Mouse (Mus musculus): ENCODE results near the gene Nrg4.

Nrg4 gene

DNA sequence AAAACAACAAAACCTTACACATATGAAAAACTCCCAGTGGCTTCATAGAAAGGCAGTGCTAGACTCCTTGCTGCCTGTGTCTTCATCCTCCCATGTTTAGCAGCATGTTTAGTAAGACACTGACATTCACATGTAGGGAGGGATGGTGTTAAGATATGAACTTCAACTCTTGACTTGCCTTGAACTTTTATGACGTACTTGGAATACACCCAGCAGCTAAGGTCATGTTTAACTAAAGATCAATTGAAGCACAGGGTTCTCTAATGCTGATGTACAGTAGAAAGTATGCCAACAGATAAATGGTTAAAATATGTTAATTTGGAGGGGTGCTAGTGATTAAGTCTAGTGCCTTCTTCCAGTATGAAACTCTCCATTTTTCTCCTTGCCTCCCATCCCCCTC lies 4.0 kb downstream of the Nrg4 start:
- DNase-seq (ENCODE audit: low read depth, low spot score): no peak

DNA sequence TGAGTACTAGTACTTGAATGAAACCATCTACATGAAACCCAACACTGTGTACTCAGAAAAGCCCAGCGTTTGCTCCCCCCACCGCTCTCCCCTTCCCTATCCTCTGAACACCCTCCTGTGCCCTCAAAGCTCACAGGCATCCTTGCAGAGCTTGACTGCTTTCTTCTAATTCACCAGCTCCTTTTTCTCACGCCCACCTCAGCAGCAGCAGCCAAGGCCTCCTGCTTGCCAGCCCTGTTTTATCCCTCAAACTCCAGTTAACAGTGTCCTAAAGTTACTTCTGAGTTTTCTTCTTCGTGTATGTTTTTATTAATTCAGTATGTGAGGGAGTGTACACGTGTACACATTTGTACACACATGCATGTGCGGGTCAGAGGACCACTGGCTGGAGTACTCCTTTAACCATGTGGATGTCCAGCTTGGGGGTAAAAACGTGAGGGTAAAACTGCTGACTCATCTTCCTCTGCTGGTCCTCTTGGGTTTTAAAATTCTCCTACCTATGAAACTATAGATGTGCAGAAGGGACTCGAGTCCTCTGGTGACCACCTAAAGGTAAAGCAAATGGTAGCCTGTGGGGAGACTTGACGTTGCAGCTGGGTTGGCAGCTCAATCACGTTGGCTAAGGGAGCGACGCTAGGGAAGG lies 12.9 kb downstream of the Nrg4 start:
- DNase-seq (ENCODE audit: low read depth, low spot score): no peak

- peak; percentile 50 for DNase-seq (ENCODE audit: low read depth, low spot score)
Observed at GRCm38 (mm10) chr9:55311560-55311959, 15.1 kb downstream of the Nrg4 start.

DNA sequence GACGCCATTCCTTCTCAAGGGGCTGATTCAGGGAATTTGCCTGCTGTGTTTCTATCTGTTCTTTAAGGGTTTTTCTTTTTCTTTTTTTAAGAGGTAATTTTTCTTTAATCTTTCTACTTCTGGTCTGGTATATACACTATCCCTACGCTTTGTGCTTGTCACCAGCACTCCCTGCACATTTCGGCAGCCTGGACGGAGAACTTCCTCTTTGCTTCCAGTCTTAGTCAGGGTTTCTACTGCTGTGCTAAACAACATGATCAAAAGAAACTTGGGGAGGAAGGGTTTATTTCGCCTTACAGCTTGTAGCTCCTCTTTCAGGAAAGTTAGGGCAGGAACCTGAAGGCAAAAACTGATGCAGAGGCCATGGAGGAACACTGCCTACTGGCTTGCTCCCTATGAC lies 18.2 kb downstream of the Nrg4 start:
- no peak for DNase-seq (ENCODE audit: low read depth, low spot score)

DNA sequence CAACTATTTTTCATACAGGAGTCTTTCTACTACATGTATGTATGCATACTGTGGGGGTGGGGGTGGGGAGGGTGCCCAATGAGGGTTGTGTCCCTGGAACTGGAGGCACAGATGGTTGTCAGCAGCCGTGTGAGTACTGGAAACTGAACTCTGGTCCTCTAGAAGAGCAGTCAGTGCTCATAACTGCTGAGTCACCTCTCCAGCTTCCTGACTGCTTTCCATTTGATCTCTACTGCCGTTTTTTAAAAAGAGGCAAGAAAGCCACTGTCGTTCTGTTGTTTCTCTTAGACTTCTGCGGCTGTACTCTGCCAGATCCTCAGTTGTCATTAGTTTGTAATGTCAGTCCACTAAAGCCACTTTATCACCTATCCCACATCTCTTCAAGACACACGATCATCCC lies 19.1 kb downstream of the Nrg4 start:
- DNase-seq (ENCODE audit: low read depth, low spot score): no peak

- no peak for DNase-seq (ENCODE audit: low read depth, low spot score)
Observed at GRCm38 (mm10) chr9:55307066-55307465, 19.6 kb downstream of the Nrg4 start.

GRCm38 (mm10) chr9:55296221-55296620 lies 30.4 kb downstream of the Nrg4 start:
- DNase-seq (ENCODE audit: low read depth, low spot score): no peak

DNA sequence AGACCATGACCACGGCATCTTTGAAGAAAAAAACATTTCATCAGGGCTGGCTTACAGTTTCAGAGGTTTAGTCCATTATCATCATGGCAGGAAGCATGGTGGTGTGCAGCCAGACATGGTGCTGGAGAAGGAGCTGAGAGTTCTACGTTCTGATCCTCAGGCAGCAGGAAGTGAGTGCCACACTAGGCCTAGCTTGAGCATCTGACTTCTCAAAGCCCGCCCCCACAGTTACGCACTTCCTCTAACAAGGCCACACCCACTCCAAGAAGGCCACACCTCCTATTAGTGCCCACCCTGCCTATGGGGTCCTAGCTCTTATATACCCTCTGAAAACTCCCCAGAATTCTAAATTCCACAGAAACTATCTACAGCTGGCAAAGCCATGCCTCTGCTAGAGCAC lies 34.7 kb downstream of the Nrg4 start:
- no peak for DNase-seq (ENCODE audit: low read depth, low spot score)

DNA sequence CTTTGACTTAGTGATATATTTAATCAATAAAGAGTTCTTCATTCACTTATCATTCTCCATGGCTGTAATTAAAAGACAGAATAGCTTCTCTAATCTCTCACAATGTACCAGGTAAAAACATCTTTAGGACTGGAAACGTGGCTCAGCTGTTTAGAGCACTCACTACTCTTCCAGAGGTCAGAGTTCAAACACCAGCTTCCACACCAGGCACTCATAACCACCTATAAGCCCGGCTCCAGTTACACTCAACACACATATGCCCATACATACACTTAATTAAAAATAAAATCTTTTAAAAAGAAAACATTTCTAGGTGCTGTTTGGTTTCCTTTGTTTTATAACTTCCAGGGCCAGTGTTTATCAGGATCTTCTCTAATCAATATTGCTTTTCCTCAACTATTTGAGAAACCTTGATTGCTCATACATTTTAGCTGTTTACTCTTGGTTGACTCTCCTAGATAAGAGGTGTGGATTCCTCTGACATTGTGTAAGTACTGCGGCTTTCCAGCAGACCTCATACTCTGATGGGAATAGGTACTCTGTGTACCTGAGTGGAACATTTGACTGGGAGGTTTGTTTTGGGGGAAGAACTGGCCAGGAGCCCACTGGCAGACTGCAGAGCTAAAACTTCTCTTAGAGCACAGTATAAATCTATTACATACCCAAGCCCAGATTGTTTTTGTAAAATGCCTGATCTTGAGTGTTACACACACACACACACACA lies 37.0 kb downstream of the Nrg4 start:
- DNase-seq (ENCODE audit: low read depth, low spot score): no peak

- DNase-seq (ENCODE audit: low read depth, low spot score): no peak
Observed at GRCm38 (mm10) chr9:55285197-55285596, 41.4 kb downstream of the Nrg4 start.

DNA sequence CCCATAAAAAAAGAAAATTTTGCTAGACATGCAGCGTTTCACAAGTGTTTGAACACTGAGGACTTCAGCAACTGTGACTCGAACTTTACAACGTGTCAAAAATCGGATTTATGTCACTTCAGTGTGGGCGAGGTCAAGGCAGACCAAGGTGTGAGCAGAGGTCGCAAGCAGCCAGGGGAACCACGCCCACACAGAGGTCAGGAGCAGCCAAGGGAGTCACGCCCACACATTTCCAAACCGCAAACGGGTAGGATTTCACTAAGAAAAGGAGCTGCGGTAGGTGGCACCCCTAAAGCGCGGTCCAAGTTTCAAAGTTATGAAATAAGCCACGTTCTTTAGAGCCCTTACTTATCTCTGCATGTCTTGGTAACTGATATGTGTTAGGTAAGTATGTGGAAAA lies 43.1 kb downstream of the Nrg4 start:
- no peak for DNase-seq (ENCODE audit: low read depth, low spot score)

- DNase-seq (ENCODE audit: low read depth, low spot score): no peak
Observed at GRCm38 (mm10) chr9:55279114-55279825, 47.4 kb downstream of the Nrg4 start.

DNA sequence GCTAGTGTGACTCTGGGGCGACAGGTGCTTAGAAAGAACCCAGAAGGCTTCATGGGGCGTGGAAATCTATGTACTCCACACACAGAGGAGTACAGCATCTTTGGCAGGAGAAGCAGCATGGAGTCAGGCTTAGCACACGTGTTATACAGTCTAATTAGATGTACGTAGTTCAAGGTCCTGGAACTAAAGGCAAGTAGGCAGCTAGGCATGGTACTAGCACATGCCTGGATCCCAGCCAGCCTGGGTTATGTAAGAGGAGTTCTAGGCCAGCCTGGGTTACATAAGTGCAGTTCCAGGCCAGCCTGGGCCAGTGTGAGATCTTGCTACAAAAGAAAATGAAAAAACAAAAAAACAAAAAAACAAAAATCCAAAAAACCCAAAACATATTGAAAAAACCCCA lies 49.1 kb downstream of the Nrg4 start:
- DNase-seq (ENCODE audit: low read depth, low spot score): no peak

- no peak for DNase-seq (ENCODE audit: low read depth, low spot score)
Observed at GRCm38 (mm10) chr9:55273906-55274305, 52.7 kb downstream of the Nrg4 start.

- DNase-seq (ENCODE audit: low read depth, low spot score): no peak
Observed at GRCm38 (mm10) chr9:55271960-55272560, 54.6 kb downstream of the Nrg4 start.

- no peak for DNase-seq (ENCODE audit: low read depth, low spot score)
Observed at GRCm38 (mm10) chr9:55264356-55265302, 62.0 kb downstream of the Nrg4 start.

DNA sequence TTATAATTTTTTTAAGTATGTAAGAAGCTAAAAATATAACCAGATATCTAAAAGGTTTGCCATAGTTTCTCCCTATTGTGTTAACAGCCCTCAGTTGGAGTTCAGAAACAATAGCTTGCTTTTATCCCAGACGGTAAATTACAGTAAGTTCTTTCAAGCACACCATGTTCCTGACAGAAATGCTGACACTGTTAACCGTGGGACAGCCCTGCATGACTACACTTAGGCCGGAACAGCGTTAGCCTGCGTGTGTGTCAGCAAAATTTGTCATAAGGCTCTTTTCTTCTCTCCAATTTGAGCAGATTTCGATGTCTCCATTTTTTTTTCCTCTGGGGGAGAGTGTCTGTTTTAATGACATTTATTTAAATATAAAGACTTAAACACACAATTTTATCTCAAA lies 66.9 kb downstream of the Nrg4 start:
- DNase-seq (ENCODE audit: low read depth, low spot score): no peak

- DNase-seq (ENCODE audit: low read depth, low spot score): no peak
Observed at GRCm38 (mm10) chr9:55257105-55257504, 69.5 kb downstream of the Nrg4 start.

DNA sequence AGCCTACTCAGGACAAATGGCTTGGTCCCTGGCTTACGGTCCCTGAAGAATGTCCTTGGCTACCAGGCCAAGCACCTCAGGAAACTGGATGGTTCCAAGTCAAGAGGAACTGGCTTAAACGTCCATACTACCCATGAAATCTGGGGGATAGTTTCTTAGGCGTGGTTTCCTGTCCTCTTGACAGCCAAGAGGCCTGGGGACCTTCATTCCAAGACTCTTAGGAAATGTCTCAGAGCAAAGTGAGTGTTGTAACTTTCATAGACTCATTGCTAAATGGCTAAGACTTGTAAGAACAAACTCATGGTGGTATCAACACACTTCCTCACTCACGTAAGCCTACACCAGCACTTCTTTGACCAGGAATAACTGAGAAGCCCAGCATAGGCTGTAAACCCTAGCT lies 71.0 kb downstream of the Nrg4 start:
- no peak for DNase-seq (ENCODE audit: low read depth, low spot score)

DNA sequence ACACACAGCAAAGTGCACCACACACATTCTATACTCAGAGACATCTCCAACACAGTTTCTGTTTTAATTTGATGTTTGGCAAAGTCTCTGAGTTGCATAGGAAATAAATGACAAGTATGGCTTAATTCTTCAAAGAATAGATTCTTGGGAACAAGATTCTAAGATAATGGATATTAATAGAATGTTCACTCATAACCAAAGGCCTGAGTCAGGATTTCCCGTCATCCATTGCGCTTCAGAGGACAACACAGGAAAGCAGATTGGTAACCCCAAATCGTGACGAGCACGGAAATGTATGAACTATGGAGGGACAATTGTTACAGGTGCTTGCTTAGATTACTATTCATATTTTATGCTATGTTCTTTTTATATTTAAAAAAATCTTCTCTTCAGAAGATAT lies 71.6 kb downstream of the Nrg4 start:
- no peak for DNase-seq (ENCODE audit: low read depth, low spot score)

DNA sequence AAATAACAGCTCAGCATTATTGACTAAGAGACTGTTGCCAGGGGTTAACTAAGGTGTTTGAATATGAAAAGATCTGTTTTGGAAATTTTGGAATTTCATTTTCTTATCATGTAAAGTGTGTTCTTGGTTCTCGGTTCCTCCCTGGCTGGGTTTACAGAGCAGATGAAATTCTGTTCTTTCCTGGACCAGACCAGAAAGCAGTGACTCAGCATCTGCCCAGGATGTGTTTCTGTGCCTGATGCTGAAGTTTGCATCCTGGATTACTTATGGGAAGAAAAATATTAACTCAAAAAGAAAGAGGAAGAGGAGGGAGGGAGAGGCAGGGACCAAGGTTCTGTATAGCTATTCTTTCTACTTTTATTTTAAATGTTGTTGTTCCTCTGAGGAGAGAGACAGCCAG lies 72.8 kb downstream of the Nrg4 start:
- DNase-seq (ENCODE audit: low read depth, low spot score): no peak

Data from brain, embryonic 18.5 days (tissue).